Mouse (Mus musculus) kidney, adult 9 months (tissue): Measurements from ENCODE around the gene Mroh9.

ENCODE experiments used
- DNase-seq: peaks from one replicate; pipeline ENCODE4 v3.0.0; 2022

The Mroh9 gene

DNA sequence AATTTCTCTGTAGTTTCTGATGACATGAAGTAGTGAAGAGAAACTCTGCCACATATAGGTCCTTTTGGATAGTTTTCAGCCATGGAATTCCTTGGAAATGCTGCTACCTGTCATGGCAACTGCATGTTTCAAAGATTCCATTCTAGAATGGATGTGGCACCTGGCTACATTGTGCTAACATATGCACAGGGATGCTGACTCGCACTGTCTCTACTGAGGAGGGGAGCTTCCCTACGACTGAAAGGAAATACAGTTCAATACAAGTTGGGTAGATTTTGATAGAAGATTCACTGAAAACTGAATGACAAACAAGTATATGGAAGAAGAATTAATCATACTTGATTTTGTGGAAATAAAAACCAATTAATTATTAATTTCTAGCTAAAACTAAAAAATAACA, at the start of gene Mroh9:
Gene Mroh9, minus strand, starts transcription at position 101 of the 400 bp plus-strand sequence.
- no peak for DNase-seq

DNA sequence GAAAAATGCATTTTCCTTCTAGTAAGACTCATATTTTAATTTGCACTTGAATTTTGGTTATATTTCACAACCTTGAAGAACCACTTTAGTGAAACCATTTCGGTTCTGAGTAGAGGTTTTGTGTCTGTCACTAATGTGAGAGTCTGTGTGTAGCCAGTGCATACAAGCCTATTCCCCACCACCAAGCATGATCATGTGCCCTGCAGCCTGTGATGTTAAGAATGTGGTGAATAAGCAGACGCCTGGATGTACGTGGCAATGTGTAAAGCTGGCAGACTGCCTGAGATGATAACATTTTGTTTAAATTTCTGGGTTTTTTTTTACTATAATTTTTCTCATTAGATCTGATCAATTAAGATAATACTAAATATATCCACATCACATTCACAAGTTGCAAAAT, 44.5 kb upstream of the Mroh9 start:
- DNase-seq: no peak

DNA sequence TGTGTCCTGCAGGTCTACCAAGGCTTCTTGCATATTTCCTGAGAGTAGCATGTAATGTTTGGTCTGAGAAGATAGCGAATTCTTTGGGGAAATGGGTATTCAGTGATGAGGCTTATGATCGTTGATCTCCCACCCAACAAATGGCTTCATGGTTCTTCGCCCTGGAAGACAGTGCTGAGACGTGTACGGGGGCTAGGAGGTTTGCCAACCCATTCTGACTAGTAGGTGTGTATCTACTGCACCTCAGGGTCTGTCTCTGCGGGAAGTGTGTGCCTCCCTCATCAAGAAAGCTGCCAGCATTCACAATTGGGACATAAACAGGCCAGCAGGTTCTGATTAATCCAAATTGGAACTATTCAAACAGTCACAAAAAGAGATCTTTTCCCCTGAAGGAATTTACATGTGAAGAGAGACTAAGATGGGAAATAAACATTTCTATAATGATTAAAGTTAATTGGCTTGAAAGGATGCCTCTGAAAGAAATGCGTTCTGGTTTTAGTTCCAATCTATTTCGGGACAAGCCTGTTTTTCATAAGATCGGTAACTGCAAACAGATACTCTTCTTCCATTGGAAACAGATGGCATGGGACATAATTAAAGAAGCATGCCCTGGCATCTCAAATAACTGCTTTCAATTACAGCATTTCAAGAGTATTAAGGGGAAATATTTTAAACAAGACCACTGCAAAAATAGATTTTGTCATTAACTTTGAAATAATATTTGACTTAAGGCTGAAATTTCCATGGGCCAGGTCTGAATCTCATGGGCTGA, 43.8 kb upstream of the Mroh9 start:
- no peak for DNase-seq

DNA sequence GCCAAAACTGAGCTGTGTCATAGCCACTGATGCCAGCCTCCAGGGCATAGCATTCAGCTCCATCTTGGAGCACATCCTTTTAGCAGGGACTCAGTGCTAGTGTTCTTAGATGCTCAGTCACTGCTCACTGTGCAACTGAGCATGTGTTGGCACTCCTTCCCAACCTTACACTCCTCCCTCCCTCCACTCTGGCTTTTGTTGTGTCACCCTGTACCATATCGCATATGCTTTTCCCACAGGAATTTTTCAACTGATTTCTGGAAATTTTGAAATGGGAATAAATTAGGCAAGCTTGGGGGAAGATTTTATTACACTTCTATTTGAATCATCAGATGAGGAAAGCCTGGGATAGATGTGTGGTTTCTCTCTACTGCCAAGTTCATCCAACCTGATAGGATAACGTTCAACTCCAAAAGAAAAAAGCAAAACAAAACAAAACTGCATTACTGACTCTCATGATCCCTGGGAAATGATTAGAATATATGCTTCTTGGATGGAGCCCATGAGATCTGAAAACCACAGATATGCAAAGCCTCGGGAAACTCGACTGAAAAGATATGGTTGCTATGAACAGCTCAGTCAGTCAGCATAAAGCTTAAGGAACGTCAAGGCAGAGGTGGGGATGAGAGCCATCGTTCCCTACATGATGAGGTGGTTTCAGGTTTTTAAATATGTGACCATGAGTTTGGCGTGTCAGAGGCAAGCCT, 40.9 kb upstream of the Mroh9 start:
- DNase-seq: no peak

DNA sequence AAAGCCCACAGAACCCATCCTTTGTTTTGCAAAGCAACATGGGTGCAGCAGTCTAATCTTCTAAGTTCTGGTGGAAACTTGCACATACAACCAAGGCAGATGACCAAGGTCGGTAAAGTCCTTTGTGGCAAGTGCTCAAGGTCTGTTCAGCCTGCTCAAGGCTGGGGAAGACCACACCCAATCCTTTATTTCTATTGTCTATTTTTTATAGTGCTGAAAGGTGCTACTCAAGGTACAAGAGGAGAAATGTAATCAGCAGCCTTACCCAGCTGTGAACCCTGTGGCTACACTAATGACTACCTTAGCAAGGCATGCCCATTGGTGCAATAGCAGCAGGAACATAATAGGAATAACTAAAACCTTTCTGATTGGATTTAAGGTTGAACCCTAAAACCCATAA, 36.9 kb upstream of the Mroh9 start:
- DNase-seq: no peak

DNA sequence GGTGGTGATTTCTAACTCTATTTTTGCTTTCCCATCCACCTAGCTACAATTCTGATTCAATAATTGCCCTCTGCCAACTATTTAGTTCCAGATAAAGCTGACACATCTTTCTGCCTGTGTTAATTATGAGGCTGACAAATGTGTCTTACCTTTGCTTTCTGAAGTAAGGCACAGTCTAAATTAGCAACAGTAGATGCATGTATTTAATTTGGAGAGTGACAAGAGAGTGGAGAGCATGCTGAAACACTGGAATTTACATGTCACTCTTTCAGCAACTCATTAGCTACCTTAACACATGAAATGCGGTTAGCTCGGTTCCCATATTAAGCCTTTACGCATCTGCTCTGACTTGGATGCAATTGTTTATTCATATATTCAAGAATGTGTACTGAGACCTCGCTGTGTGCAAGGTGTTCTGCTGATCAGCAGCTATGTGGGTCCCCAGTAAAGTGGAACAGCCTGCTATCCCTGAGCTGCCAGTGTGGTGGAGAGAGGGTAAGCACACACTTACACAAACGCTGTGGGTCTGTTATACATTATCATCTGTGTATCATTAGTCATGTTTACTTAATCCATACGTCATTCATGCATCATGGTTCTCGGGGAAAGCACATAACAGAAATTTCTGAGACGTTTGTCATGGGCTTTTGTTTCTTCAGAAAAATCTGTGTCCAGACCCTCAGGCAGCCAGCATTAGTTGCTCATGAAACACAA, 28.1 kb upstream of the Mroh9 start:
- DNase-seq: no peak

DNA sequence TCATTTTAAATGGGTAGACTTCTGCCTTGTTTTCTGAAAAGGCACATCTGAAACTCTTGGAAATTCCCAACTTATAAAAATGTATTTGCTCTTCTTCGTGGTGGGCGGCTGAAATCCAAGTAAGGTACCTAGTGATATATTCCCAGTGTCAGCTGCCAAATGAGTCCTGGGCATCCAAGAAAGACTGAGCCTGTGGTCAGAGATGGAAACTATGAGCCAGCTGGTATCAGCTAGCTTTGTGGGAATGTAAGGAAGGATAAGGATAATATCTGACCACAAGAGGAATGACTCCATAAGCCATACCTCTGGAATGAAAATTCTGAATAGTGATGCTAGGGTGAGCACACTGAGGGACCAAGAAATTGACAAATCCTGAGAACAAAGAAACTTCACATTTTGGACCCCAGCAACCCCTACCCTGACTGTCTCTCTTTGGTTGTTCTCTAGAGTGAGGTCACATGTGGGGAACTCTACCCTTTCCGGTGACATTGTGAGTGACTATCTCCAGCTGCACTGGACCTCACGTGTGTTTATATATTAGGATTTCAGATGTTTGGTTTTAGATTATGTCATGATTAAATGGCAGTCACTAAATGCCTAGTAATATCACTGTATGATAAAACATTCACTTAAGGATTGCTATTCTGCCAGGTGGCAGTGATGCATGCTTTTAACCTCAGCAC, 27.2 kb upstream of the Mroh9 start:
- no peak for DNase-seq

DNA sequence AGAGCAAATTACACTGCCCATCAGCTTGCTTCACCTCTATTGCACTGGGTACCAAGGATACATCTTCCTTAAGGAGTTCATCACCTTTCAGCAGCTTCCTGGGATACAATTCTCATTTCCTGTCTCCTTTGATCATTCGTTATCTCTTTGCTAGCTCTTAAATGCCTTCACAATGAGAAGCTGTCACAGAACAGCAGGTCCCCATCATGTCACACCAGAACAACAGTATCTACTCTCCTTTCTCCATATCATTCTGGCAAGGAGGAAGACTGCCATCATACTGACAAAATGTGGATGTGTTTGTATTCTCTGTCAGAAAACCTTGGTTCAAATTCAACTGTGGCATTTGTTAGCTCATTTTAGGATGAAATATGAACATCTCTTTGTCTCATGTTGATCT, 19.5 kb upstream of the Mroh9 start:
- no peak for DNase-seq

DNA sequence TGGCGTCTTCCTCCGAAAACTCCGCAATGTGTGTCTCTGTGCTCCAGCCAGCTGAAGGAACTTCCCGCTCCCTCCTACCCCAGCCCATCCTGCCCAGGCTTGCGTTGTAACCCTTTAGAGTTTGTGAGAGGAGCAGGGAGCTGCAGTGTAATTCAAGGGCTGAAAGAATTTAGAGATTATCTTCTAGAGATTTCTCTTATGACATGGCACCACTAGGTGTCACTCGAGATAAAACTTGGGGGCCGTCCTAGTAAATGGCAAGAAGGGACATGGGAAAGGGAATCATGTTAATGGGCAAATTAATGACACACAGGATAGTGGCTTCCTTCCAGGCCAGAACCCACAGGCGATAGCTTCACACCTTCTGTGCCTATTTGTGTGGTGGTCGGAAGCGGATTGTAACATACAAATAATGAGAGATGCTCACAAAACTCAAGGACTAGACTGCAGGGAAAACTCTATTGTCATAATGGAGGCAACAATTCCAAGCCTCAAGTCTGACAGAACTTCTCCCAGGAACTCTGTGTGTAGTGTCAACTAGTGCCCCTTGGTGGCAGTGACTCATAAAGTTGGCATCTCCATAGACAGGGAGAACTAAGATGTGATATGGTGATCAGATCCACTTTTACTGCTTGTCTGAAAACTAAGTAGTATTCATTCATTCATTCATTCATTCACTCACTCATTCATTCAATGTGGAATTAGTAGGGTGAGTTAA, 6.1 kb upstream of the Mroh9 start:
- DNase-seq: peak; percentile 29

DNA sequence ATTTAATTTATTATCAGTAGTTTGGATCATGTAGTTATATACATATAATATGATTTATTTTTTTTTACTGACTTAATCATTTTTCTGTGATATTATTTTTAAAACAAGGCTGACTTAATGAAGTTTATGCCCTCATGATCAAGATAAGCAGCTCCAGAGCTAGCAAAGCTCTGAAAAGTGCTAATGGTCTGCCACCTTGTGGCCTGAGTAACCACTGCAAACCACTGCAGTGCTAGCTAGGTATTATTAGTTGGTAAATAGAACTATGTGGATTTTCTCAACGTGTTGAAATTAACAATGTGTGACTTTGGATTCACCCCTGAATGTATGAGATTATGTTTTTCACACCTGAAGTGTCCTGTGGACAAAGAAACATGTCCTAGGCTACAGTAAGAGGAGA, 15.0 kb downstream of the Mroh9 start:
- DNase-seq: peak; percentile 58

DNA sequence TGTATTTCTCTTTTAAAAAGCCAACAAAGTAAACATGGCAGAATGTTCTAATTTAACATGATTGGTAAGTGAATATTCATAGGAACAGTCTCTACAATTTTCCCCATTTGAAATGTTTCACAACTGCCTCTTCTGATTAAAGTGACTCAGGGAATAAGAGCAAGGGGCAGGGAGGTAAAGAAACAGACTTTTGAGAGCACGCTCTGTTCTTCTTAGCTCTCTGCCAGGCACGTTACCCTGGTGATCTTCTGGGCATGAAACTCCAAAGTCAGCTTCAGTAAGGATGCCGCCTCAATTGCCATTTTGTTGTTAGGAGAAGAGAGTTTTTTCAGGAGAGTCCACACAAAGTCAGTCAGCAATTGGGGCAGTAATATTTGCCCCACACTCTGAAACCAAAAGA, 25.1 kb downstream of the Mroh9 start:
- DNase-seq: no peak

DNA sequence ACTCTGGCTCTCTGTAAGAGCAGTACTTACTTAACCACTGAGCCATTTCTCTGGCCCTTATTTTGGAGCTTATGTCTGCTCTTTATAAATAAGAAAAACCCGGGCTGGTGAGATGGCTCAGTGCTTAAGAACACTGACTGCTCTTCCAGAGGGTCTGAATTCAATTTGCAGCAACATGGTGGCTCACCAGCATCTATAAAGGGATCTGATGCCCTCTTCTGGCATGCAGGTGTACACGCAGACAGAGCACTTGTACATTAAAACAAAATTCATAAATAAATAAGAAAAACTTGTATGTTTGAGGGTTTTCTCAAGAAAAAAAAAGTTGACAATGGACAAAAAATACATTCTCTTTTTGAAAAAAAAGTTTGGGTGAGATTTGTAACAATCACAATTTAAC, 28.1 kb downstream of the Mroh9 start:
- DNase-seq: peak; percentile 54

DNA sequence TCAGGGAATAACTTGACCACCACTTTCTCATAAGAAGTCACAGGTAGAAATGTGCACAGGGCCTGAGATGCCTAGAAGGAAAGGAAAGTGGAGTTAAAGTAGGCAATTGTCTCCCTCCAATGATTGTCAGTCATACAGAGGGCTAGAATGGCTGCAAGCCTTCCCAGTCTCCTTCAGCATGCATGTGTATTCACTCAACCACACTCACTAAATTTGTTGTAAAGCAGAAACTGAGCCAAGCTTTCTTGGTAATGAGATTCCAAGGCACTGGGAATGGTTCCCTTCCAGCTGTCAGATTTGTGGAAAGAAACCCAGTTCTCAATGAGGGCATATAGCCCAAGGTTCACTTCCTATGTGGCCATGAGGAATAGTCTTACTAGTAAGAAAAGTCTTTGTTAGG, 29.8 kb downstream of the Mroh9 start:
- DNase-seq: no peak

DNA sequence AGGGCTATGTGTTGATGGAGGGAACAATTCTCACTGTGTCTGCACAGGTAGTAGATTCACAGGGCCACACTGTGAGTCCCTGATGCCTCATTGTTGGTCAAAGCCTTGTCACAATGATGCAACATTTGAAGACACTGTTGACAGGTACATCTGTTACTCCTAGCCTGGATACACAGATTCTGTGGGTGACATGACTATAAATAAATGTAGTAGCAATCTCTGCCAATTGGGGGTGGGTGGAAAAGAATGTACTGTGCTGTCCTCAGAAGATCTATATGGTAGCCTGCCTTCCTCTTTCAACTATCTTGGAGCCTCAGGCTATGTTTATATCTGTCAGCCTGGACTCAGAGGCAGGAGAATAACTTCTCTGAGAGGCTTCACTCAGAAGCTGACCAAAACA, 62.4 kb downstream of the Mroh9 start:
- no peak for DNase-seq

DNA sequence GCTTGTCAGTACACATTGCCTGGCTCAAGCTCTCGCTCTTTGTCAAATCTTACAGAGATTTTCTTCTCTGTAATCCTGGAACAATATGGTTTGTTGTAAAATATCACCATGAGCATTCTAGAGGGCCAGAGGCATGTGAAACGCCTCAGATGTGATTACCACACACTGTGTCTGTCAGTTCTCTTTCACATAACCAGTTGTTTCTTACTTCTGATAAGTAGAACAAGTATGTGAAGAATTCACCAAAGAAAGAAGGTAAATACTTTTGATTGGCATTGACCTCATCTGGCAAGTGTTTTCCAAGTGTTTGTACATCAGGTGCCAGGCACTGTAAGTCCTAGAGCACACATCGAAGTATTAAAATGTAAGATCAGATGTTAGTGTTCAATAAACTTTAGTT, 76.2 kb downstream of the Mroh9 start:
- DNase-seq: no peak

DNA sequence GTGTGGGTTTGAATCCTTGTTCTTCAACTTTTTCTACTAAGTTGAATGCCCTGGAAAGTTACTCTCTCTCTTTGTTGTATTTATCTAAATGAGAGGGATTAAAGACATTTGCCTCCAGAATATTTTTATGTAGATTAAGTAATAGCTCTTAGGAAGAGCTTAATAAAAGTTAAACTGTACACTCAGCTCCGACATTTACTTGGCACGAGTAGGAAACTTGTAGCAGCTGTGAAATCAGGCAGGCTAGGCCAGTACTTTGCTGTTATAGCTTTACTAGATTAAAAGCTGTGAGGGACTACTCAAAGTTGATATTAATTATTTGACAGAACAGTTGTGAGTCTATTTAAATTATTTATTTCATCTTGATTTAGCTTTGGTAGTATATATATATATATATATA, 82.0 kb downstream of the Mroh9 start:
- no peak for DNase-seq

DNA sequence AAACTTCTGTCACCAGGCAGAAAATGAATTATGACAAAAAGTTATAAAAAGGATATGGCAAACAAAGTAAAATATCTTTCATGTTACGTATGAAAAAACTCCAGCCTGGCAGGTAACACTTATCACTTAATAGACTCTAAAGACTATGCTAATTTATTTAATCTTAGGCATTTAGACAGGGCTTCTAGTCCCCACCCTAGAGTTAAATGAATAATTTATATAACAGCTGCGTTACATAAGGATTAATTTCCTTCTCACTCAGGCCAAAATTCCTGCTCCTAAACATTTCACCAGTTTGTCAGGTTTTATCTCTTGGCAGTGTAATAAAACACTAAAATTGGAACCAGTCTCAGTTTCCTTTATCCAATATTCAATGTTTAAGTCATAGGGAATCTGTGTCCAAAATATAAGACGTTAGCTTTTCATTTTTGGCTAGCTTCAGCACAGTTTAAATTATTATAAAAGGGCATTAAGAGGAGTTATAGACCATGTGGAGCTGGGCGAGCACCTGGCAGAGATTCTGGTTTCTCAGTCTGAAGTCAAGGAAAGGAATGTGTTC, 84.1 kb downstream of the Mroh9 start:
- DNase-seq: no peak

DNA sequence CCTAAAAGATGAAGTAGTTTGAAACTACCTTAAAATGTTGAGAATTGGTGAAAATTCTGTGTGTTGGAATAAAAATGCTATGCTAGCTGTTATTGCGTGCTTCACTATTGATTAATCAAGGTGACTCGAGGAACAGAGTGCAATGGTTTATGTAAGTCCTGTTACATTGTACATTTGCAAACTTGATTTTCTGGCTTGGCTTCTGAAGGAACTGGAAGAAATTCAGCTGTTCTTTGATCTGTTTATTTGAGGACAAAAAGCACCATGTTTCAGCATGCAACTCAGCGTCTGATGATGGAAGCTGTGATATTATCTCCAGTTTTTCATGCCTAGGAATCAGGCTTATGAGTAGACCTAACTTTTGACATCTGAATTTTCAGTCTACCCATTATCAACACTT, 97.9 kb downstream of the Mroh9 start:
- DNase-seq: peak; percentile 71

DNA sequence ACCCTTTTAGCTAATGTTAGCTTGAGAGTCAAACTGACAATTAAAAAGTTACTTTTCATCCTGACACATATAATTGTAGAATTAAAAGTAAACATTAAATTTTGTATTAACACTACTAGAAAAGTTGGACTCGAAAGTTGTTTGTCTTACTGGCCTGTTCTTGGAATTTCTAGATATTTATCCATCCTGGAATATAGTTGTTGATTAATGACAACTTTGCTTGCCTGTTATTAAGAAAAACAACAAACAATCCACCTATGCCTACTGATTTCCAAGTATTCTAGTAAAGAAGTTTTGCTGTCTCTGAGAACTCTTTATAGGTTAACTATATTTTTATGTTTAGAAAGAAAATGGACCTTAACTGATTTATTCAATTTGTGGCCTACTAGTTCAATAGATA, 98.7 kb downstream of the Mroh9 start:
- DNase-seq: peak; percentile 24

DNA sequence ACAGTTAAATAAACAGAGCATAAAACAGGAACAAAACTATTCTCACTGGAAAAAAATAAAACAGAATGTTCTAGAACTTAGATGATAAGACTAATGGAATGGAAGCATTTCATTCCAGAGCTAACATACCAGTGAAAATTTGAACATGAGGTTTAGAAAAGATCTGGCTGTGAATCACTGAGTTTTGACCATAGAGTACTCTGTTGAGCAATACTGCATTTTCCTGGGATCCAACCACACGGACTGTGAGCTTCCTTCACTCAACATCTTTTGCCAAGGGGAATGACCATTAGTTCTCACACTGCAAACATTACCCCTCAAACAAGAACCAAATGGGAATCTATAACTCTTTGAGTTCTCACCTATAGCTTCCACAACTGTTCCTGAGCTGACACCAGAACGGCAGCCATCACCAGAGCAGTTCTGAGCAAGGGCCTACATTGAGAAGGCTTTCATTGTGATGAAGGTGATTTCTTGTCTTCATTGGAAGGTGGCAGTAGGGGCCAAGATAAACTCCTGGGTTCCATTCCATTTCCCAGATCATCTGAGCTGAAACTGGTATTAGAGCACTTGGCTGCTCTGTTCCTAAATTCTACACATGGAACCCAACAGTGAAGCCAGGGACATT, 99.2 kb downstream of the Mroh9 start:
- DNase-seq: no peak

DNA sequence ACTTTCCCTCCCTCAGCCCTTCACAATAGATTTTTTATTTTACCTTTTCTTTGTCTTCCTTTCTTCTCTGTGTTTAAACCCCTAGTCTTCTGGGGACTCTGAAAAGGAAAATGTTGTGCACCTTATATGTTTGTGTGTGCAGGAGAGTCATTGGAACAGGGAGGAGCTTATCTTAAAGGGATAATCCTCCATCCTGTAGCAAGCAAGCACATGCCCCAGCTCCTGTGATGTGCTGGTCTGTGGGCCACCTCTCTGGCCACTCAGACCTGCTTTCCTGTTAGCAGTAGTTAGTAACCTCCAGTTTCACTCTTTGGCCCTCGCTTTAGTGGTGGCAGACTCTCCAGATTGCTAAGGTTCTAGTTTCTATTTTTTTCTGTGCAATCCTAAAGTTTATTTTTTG, 101.0 kb downstream of the Mroh9 start, which contains the start of gene Fmo3:
Gene Fmo3, minus strand, starts transcription at position 101 of the 400 bp plus-strand sequence.
- no peak for DNase-seq
